Mouse (Mus musculus) CD4-positive helper T cell, adult 2 months (primary cell): ENCODE data around the gene Rbm14.

ENCODE experiments used
- DNase-seq: peaks from one replicate; pipeline ENCODE4 v3.0.0-alpha.2; 2012; ENCODE audit warnings: low read depth, missing footprints, low spot score

Gene Rbm14

DNA sequence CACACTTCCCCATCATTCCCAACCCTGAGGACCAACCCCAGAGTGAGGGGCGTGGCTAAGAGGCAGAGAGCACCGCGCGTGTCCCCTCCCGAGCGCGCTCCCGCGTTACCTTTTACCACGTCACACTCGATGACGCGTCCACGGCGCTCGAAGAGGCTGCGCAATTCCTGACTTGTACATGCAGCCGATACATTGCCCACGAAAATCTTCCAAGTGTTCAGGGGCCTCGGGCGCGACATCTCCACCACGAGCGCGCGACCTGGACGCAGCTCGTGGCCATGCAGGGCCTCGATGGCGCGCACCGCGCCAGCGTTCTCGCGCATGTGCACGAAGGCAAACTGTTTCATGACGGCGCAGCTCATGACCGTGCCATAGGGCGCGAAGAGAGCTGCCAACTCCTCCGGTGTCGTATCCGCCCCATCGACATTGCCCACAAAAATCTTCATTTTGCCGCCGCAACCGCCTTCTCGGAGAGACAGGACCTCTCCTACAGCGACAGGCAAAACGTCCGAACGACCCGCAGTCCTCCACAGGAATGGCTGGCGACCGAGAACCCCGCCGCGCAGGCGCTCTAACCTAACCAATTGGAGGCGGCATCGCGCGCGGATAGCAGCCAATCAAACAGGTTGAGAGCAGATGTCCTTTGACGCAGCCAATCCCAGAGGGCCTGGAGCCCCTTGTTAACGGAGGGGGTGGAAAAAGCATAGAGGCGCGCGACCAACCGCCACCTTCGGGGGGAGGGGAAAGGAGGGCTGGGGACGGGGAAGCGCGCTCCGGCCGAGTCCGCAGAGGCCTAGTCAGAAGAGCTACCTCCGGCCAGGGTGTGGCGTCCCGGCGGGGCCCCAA lies at the start of gene Rbm14, which contains the start of gene Gm21992:
TSS of gene Rbm14 (minus strand) at position 572 of the 846 bp plus-strand sequence.
TSS of gene Gm21992 (minus strand) at position 550 of the 846 bp plus-strand sequence.
- DNase-seq = peak; percentile 98

DNA sequence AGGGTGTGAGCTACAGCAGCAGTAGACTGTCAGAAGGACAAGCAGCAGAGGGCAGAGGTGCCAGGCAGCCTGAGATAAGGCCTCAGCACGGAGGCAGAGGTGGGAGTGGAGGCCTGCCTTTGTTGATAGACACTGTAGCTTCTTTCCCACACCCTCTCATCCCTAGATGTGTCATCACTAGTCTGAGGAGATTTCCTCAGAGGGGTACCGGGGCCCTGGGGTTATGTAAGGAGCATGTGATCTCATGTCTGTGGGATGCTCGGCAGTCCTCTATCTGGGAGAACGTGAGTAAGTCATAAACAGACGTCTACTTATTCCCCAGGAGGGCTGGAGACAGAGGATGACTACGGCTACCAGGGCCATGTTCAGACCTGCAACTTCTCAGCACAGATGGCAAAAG lies 47.6 kb upstream of the Rbm14 start:
- no peak for DNase-seq

DNA sequence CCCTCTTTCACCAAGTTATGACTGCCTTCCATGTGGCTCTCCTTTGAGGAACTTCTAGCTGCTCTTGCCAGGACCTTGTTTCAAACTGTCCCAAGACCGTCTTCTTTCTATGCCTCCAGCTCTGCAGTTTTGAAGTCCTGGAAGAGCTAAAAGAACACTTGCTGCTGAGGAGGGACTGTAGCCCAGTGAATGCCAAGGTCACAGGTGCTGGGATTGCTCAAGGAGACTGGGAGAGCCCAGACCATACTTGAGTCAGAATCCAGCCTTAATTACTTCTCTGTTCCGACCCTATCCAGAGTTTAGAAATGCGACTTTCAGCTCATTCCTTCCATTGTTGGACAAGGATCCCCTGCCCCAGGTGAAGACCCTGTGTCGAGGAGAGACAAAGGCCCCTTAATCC lies 44.5 kb upstream of the Rbm14 start:
- DNase-seq = no peak

DNA sequence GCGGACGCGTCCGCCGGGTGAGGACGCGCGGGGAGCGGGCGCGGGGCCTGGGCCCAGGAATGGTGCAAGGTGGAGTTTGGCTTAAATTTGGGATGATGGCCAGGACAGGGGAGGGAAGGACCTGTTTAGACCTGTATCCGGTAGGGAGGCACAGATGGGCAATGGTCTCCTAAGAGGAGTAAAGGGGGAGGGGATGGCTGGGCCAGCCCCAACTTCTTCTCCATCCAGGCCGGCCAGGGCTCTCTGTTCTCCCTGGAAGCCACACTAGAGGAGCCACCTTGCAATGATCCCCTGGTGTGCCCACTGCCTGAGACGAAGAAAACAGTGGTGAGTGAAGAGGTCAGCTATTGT lies 44.0 kb upstream of the Rbm14 start:
- DNase-seq = no peak

DNA sequence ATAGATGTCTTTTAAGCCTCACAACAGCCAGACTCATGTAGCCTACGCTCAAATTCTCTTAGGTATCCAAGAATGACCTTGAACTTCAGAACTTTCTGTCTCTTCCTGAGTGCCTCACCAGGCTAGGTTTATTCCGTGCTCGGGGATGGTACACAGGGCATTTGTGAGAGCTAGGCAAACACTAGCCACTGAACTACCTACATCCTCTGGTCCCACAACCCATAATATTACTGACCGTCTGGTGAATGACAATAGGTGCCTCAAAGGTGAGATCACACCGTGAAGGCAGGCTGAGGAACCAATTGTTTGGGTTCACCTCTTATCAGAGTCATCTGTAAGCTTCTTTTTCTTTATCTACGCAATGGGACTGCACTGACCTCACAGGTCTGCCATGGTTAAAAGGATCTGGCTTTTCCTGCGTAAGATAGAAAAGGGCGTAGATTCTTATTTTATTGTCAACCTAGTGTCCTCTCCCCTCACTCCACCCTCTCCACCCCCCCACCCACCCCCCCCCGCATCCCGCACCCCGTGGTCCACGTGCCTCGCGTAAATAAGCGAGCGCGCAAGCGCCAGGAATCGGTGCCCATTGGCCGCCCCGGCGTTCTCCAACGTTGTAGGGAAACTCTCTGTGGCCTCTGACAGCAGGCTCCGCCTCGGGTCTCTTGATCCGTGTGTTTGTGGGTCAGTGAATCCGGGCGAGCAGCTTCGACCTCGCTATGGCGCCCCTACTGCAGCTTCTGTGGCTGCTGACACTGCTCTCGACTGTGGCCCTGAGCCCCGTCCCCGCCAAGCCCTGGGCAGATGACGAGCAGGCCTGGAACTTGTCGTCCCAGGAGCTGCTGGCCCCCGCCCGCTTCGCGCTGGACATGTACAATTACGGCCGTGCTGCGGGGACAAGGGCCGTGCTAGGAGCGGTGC lies 43.4 kb upstream of the Rbm14 start, which contains the start of gene Ctsf:
TSS of gene Ctsf (plus strand) at position 579 of the 918 bp plus-strand sequence.
- no peak for DNase-seq

DNA sequence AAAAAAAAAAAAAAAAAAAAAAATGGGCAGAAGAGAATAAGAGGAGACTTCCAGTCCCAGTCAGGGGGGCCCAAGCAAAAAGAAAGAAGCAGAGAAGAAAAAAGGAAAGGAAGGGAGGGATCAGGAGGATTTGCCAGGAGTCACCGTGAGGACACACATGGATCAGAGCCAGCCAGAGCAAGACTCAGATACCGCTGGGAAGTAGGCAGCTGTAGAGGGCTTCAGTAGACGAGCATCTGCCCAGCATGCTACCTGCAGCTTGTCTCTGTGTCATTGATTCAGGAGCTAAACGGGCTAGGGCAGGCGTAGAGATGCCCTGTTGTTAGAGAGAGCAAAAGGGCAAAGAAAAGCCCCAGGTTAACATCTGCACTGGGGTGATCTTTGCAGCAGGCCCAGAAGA lies 38.8 kb upstream of the Rbm14 start:
- no peak for DNase-seq

DNA sequence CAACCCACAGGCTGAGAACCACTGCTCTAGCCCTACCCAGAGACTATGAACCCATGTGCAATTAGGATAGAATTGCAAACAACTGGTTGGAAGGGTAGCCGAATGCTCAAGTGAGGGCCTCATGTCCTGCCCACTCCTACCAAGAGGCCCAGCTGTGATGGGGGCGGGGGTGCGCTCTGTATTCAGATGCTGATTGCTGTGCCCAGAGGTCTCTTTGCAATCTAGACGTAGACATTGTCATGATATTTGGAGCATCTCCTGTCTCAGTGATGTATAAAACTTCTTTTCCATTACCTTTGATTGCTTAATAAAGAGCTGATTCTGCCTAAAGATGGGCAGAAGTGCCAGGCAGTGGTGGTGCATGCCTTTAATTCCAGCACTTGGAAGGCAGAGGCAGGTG lies 38.4 kb upstream of the Rbm14 start:
- DNase-seq = no peak

DNA sequence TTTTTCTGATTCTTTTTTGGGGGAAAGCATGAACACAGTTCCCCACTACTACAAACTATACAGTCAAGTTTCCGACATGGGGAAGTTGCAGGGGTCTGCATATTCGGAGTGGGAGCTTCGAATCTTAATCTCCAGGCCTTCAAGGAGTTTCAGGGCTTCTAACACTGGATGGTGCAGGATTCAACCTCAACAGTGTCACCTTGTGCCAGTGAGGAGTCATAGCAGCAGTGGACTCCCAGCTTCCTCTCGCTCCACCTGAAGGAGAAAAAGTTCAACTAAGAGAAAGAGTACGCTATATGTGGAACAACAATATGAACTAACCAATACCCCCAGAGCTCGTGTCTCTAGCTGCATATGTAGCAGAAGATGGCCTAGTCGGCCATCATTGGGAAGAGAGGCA lies 36.1 kb upstream of the Rbm14 start:
- peak; percentile 60 for DNase-seq

DNA sequence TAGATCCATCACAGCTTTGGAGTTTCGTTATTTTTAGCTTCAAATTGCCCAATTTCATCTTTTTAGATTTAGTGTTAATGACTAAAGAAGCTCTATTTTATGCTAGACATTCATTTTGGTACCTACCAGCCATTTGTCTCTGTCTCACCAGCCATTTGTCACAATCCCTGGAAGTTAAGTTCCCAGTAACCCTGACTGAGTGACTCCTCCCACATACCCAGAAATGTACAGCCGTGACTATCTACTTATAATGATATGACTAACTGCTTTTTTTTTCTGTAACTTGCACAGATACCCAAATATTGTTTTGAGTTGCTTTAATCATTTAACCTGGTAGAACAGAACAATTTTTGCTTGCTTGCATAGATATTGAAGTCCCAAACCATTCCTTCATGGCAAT lies 34.4 kb upstream of the Rbm14 start:
- DNase-seq = no peak

DNA sequence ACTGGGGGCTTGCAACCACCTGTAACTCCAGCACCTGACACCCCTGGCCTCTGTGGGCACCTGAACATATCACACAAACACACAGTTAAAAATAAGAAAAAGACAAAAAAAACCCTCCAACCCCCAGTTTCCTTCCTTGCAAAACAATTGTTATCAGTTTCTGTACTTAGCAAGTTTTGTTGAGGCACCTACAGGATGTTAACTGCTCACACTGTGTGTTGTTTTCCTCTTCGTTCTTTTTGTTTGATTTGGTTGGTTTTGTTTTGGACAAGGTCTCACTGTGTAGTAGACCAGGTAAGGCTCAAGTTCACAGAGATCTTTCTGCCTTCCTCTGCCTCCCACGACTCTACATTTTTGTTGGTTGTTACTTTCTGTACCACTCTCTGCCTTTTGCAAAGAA lies 31.2 kb upstream of the Rbm14 start:
- DNase-seq = peak; percentile 40

DNA sequence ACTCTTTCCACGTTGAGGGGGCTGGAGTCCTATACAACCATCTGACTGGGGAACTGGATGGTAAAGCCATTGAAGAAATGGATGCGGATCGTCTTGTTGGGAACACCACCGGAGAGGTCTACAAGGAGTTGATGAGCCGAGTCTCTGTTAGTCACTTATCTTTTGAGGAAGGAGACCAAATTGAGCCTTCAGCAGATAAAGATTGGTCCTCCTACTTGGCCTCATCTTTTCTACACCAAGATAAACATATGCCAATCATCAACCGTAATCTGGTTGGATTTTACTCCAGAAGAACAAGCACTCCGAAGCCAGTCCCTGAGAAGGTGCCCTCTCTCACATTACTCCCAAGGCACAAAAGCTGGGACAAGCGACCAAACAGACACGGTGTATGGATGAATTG lies 29.4 kb upstream of the Rbm14 start:
- no peak for DNase-seq

DNA sequence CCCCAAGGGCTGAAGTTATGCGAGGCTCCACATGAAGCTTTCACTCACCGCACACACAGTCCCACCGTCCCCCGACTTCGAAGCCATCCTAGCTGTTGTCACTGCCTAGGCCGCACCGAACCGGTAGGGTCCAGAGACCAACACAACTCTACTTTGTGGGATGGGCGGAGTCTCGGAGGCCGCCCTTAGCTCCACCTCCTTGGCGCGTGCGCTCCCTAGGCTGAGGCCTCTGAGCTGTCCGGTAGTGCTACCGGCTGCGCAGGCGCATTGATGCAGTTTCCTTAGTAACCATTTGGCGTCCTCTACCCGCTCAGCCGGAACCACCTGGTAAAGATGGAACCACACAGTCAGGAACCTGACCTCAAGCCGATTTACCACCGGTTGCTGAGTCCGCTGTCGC lies 27.7 kb upstream of the Rbm14 start, which contains the start of the genes Ccs and Ccdc87:
TSS of gene Ccs (minus strand) at position 184 of the 400 bp plus-strand sequence.
TSS of gene Ccdc87 (plus strand) at position 218 of the 400 bp plus-strand sequence.
- DNase-seq = peak; percentile 97

DNA sequence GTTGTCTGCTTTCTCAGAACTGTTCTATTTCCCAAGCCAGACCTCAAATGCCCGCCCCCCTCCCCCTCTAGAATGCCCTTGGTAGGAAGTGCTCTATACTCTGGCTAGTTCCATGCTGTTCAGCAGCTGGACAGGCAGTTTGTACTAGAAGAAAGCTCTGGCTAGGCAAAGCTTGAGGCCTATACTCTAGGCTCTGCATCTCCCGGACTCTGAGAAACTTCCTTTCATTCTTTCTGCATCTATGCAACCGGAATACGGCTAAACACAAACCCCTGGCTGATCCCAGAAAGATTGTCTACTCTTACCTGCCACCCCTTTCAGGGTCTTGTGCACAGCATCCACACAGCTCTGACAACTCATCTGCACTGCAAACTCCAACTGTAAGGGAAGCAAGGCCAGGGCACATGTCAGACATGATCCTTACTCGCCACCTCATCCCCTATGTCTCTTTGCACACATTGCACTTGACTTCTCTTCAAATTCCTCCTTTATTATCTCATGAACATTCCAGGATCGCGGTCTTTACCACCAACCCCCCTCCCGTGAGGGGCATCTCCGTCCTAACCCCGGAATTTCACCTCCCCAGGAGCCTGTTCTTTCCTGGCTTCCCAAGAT lies 27.2 kb upstream of the Rbm14 start:
- DNase-seq = no peak

DNA sequence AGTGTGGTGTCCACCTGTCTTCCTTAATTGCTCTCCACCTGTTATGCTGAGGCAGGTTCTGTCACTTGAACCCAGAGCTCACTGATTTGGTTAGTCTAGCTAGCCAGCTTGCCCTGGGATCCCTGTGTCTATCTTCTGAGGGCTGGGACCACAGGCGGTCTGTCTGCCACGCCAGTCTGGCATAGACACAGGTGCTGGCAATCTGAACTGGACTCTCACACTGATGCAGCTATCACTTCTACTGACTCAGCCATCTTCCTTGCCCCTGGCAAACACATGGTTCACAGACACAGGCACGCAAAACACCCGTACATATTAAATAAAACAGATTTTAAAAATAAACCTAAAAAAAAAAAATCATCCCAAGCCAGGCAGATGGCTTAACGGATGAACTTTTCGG lies 25.6 kb upstream of the Rbm14 start:
- DNase-seq = no peak

DNA sequence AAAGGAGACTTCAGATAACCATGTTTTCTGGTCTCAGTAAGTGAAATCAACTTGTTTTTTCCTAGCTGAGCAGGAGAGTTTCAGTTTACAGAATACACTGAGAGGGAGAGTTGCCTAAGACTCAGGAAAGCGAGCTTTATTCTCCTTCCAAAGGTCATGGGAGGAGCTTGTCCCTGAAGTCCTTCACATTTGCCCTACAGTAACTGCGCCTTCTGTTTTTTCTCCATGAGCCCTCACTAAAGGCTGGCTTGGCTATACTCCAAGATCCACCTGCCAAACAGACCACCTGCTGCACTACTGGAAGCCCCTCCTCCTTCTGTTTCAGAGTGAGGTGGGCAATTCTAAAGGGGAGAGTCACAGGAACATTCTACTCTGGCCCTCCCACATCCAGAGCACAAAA lies 24.7 kb upstream of the Rbm14 start:
- no peak for DNase-seq

DNA sequence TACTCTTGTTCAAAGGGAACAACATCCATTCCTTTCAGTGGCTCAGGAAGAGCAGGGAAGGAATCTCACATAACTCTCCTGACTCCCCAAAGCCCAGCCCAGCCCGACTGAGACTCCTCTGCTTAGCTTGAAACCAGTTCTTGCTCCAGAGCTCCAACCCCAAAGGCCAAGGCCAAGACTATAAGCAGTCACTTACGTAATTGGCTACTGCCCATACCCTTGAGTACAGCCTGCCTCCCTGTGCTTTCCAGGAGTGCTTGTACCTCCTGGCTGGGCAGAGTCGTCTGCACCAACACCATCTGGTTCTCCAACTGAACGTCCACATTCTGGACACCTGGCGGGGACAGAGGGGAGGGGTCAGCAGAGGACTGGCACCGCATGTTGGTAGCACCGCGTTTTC lies 22.5 kb upstream of the Rbm14 start:
- DNase-seq = no peak

DNA sequence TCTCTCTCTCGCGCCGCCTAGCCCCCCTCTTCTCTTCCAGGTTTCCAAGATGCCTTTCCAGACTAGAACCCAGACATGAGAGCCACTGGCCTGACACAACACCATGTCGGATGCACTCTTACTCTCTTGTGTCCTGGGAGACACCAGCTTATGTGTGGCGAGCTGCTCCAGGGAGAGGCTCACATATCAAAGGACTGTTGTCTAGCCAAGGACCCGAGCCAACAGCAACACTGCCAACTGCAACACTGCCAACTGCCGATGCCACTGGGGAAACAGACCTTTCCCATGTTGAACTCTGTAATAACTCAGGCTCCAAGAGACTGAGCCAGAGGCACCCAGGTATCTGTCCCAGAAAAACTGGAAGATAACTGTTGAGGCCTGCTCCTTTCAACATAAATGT lies 17.7 kb upstream of the Rbm14 start:
- DNase-seq = no peak

DNA sequence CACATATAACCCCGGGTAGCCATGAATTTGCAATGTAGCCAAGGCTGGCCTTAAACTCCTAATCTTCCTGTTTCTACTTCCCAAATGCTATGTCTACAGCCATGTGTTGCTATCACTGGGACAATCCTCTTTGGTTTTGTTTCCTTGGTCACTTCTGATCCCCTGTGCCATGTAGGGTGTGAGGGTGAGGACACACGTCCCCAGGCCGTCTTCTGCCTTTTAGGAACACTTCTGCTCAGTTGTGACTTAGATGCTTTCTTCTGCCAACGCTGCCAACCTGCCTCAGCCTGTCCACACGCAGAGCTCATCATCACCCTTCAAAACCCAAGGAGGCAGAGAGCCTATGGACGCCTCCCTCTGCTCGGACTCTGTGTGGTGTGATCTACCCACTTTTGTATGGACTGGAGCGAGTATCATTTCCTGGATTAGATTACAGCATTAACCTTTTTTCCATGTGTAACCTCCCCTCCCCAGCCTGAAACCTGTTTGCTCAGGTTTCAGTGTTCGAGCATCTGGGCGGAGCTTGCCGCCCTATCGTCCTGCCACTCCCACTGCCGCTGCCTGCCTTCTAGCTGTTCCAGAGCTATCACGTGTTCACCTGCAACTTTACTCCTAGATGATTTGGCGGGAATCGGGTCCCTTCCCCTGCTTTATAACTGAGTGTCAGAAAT lies 17.1 kb upstream of the Rbm14 start:
- no peak for DNase-seq

DNA sequence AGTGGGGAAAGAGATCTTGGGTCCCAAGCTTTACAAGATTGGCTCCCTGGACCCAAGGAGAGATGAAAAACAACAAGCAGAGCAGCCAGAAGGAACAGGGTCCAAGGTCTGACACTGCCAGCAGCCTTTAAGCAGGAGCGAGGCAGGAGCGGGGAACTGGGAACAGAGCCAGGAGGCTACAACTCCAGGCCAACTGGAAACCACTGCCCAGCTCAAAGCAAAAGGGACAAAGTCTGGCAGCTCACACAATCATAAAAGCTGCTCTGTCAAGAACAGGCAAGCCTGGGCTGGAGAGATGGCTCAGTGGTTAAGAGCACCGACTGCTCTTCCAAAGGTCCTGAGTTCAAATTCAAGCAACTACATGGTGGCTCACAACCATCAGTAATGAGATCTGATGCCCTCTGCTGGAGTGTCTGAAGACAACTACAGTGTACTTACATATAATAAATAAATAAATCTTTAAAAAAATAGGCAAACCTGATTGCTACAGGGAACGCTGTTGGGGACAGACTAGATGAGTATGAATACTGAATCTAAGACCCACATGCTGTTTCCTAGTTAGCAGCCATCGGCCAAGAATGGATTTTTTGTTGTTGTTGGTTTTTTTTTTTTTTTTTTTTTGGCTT lies 9.4 kb upstream of the Rbm14 start:
- no peak for DNase-seq

DNA sequence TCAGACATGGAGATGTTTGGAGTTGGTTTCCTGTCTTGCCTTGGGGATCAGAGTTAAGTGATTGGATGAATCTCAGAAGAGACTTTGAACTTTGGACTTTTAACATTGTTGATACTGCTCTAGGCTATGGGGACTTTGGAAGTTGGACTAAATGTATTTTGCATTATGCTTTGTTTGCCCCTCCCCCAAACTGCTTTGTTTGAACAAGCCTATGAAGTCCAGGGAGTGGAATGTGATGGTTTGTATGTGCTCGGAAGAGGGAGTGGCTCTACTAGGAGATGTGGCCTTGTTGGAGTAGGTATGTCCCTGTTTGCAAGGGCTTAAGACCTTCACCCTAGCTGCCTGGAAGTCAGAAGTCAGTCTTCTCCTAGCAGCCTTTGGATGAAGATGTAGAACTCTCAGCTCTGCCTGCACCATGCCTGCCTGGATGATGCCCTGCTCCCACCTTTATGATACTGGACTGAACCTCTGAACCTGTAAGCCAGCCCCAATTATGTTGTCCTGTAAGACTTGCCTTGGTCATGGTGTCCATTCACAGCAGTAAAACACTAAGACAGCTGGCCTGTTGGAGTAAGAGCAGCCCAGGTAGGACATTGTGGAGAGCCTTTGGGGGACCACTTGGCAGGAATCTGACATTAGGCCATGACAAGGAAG lies 5.9 kb upstream of the Rbm14 start:
- DNase-seq = no peak
